Comparison of ENCODE assay signal across 8 mouse cellular contexts in the genomic region with DNA sequence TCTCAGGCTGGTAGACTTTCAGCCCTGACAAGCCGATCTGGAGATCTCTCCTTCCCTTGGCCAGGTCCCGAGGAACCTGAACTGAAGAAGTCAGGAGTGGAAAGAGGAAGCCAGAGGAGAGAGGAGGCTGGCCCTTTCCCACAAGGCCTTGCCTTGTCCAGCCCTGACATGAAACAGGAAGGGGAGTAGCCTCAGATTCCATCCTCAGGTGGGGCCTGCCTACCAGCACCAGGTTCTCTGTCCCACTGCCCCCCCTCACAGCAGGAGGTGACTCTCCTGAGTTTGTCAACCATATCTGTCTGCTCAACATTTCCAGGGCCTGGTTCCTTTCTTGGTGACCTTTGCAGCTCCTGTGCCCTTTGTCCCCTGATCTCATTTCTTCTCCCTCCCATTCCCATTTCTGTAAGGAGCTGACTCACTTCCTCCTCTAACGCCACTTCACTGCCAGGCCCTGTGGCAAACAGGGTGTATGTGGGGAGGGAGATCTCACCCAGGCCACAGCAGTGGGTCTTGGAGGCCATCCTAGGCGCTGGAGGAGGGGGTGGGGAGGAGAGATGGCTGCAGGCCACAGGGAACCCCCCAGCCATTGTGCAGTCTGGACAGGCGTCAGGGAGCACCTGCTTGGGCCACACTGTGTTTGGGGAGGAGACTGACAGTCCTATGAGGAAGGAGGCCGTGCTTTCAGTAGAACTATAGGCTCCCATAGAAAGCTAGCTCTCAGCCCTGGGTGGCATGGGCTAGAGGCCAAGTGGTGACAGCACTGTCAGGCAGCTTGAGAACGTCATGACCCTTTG. TPM values are rescaled to one million over a fixed set of nuclear protein-coding genes. Genes with fewer than 3 reads are reported as not detected.
DNase-seq lines count a peak whose midpoint lies in the region; ATAC-seq and TF ChIP-seq lines count a peak whose summit lies in the region.

No protein-coding gene starts in this region.

- TF ChIP-seq CTCF in liver, adult 2 months (IDR thresholded peaks at IDR 0.05; ENCODE audit: low read depth, low read length) = no peak

- peak overlapping the region; percentile 39 for H3K4me2 ChIP-seq in heart, embryonic 14.5 days (ENCODE audit: low read length)

- no peak overlapping the region for H3K4me3 ChIP-seq in liver, adult 2 months (ENCODE audit: insufficient read depth, low read depth, low read length)
- no peak overlapping the region for H3K4me3 ChIP-seq in heart, embryonic 14.5 days (ENCODE audit: control insufficient read depth in 1 of 2, insufficient read depth in 1 of 2, low read depth in 1 of 2, low read length in 2 of 2)
- no peak overlapping the region for H3K4me3 ChIP-seq in macrophage (ENCODE audit: inconsistent target)

- H3K27ac ChIP-seq in liver, adult 2 months (replicated peaks; ENCODE audit: insufficient read depth, low read depth, low read length) = peak overlapping the region; percentile 84
- peak overlapping the region; percentile 95 to 96 for H3K27ac ChIP-seq in heart, embryonic 14.5 days (replicated peaks in 1 of 2; ENCODE audit: control insufficient read depth in 1 of 2, insufficient read depth in 1 of 2, low read depth in 2 of 2, low read length in 2 of 2)
- H3K27ac ChIP-seq in macrophage = peak overlapping the region; percentile 97

- H3K9me3 ChIP-seq in heart, embryonic 14.5 days (ENCODE audit: control insufficient read depth, low read length) = no peaks in the 10 kb centered on the region

- WGBS in liver, adult 2 months = 26% methylated on average over 7 of the region's 7 CpGs
- WGBS in heart, embryonic 14.5 days = 15% methylated on average over 7 of the region's 7 CpGs
- WGBS in macrophage (ENCODE audit: missing documents) = 2% methylated on average over 7 of the region's 7 CpGs

- H3K4me1 ChIP-seq in liver, adult 2 months (ENCODE audit: control insufficient read depth, insufficient read depth, low read length) = peaks cover 68% of the 10 kb centered on the region
- H3K4me1 ChIP-seq in heart, embryonic 14.5 days (ENCODE audit: control insufficient read depth in 2 of 2, insufficient read depth in 2 of 2, low read length in 2 of 2) = peaks cover 56 to 59% of the 10 kb centered on the region in 2 experiments

- peaks cover 30% of the 10 kb centered on the region for H3K79me2 ChIP-seq in liver, adult 2 months (ENCODE audit: control insufficient read depth, insufficient read depth, low read length)
- H3K79me2 ChIP-seq in macrophage (ENCODE audit: inconsistent target) = no peaks in the 10 kb centered on the region; the same call in 1 of the 2 replicates

- DNase-seq in liver, adult 2 months (ENCODE audit: extremely low read depth, low read depth, low spot score) = peak; percentile 54
- DNase-seq in liver = no peak
- DNase-seq in cerebellum, adult 8-10 months = peak; percentile 52
- peak; percentile 82 for DNase-seq in kidney, postnatal 14 days
- no peak for DNase-seq in gastrocnemius, adult 18-20 months (ENCODE audit: low spot score)
- no peak for DNase-seq in frontal cortex, postnatal 10 days (ENCODE audit: low spot score in 2 of 2)

- no peaks in the 10 kb centered on the region for H3K27me3 ChIP-seq in liver, adult 2 months (ENCODE audit: control insufficient read depth, insufficient read depth, low read length)
- H3K27me3 ChIP-seq in heart, embryonic 14.5 days (ENCODE audit: control insufficient read depth, insufficient read depth, low read length) = no peaks in the 10 kb centered on the region

- peak overlapping the region; percentile 37 for H3K9ac ChIP-seq in liver, adult 2 months (ENCODE audit: low read depth, low read length)
- H3K9ac ChIP-seq in heart, embryonic 14.5 days (ENCODE audit: low read length) = peak overlapping the region; percentile 65

- H3K36me3 ChIP-seq in liver, adult 2 months (ENCODE audit: control insufficient read depth, insufficient read depth, low read length) = no peaks in the 10 kb centered on the region
- no peaks in the 10 kb centered on the region for H3K36me3 ChIP-seq in heart, embryonic 14.5 days (ENCODE audit: control insufficient read depth, insufficient read depth, low read length)
- H3K36me3 ChIP-seq in macrophage (ENCODE audit: inconsistent target) = no peaks in the 10 kb centered on the region

- TF ChIP-seq POLR2A in liver, adult 2 months (IDR thresholded peaks at IDR 0.05; ENCODE audit: extremely low read depth, insufficient read depth, low read length) = no peak

- peak; percentile 18; the same call in 1 of the 2 replicates for ATAC-seq in heart, embryonic 14.5 days (ENCODE audit: insufficient number of reproducible peaks, insufficient read depth, low FRiP score, low read depth)

RNA-seq across cellular contexts. Expression of gene Gm10277, which starts 1.6 kb away (rescaled TPM):
- not detected in 2 replicates for total RNA-seq in liver, adult 2 months (2014; rRNA removed)
- not detected in 2 replicates for polyA plus RNA-seq in liver, adult 2 months (2012; rRNA removed)
- 0.84 and 1.1 TPM in 2 replicates for polyA plus RNA-seq in heart, embryonic 14.5 days (2014; fragmentation: Nextera tagmentation; extraction: Ambion mirVana)
- total RNA-seq in macrophage (2018; cell fraction: chromatin; rRNA removed) = under 1 TPM in 7 of 26 experiments, not detected in 19; 0.30 to 0.69 (median 0.38) TPM
- under 1 TPM in 4 of 26 experiments, not detected in 22; 0.04 to 0.10 (median 0.08) TPM for total RNA-seq in macrophage (2018; cell fraction: cytosol; rRNA removed)
- under 1 TPM in 12 of 26 experiments, not detected in 14; 0.21 to 0.88 (median 0.35) TPM for total RNA-seq in macrophage (2018; cell fraction: nucleus; rRNA removed)
- not detected in 3 replicates for polyA plus RNA-seq in macrophage (2018)
- not detected for total RNA-seq in gastrocnemius, adult 18-20 months (2021)

RNA-seq across cellular contexts. Expression of gene Myo18a, which starts 22.9 kb away (rescaled TPM):
- total RNA-seq in liver, adult 2 months (2014; rRNA removed) = 28.6 and 33.7 TPM in 2 replicates
- polyA plus RNA-seq in liver, adult 2 months (2012; rRNA removed) = 33.8 and 42.0 TPM in 2 replicates
- polyA plus RNA-seq in heart, embryonic 14.5 days (2014; fragmentation: Nextera tagmentation; extraction: Ambion mirVana) = 114 and 115 TPM in 2 replicates
- total RNA-seq in macrophage (2018; cell fraction: chromatin; rRNA removed) = 100 to 1,000 TPM in 18 of 26 experiments, 10 to 100 TPM in 8; 25.1 to 392 (median 177) TPM
- total RNA-seq in macrophage (2018; cell fraction: cytosol; rRNA removed) = 10 to 100 TPM; 38.1 to 81.0 (median 62.6) TPM
- 100 to 1,000 TPM in 8 of 26 experiments, 10 to 100 TPM in 18; 21.5 to 128 (median 79.3) TPM for total RNA-seq in macrophage (2018; cell fraction: nucleus; rRNA removed)
- polyA plus RNA-seq in macrophage (2018) = 37.1 to 91.1 TPM (median 40.6 TPM) in 3 replicates
- total RNA-seq in gastrocnemius, adult 18-20 months (2021) = 100 to 1,000 TPM; 309 to 319 TPM

Comparison
In these comparisons a context has a peak if more than half of its experiments do, and no peak if none do; other contexts are left out.
1. DNase-seq: peak in liver, adult 2 months (single experiment), cerebellum, adult 8-10 months (single experiment) and kidney, postnatal 14 days (single experiment); none in liver (single experiment), gastrocnemius, adult 18-20 months (single experiment) and frontal cortex, postnatal 10 days (0 of 2).
2. Peak in every context shown above with its lines, with median percentiles within 50 percentile points of each other: H3K27ac ChIP-seq.